Comparison of ENCODE assay signal across 8 mouse cellular contexts in the genomic region with DNA sequence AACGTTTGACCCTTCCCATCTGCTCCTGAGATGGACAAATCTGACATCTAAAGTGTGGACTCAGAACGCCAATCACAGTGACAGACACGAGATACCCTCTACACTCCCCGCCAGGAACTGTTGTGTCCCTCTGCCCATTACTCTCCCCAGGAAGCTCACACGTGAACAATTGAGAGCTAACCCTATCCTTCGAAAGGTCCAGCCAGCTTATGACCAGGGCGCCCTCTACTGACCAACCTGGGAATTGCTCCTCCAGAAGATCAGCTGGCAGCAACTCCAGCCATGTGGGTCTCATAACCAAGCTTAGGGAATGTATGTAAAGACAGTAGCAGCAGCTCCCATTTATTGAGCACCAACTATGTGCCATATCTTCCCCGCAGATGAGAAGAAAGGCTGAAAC.
DNase-seq lines count a peak whose midpoint lies in the region; ATAC-seq and TF ChIP-seq lines count a peak whose summit lies in the region.

No protein-coding gene starts in this region.

- DNase-seq in midbrain, embryonic 11.5 days (ENCODE audit: low spot score, missing footprints) = peak; percentile 98
- peak; percentile 48 for DNase-seq in c-Kit-positive CD71-positive TER-119-negative erythroid progenitor cells, embryonic 14.5 days (ENCODE audit: low read depth)
- DNase-seq in frontal cortex, adult 2 months (ENCODE audit: extremely low spot score in 1 of 2, low spot score in 1 of 2) = peak; percentile 60 to 94
- DNase-seq in limb, embryonic 14.5 days (ENCODE audit: low spot score) = peak; percentile 77
- peak; percentile 36 for DNase-seq in ovary, adult 18-20 months (ENCODE audit: low spot score)
- DNase-seq in thymus, postnatal 36 days = peak; percentile 49 to 63

- ATAC-seq in midbrain, embryonic 11.5 days (ENCODE audit: low FRiP score) = no peak
- ATAC-seq in midbrain, embryonic 15.5 days (replicated peaks) = no peak
- ATAC-seq in intestine, embryonic 16.5 days = no peak
- ATAC-seq in limb, embryonic 14.5 days (ENCODE audit: low FRiP score, low read depth) = no peak; the same call in 1 of the 2 replicates

- 5% methylated on average over 8 of the region's 8 CpGs for WGBS in midbrain, embryonic 11.5 days
- 6% methylated on average over 8 of the region's 8 CpGs for WGBS in midbrain, embryonic 15.5 days
- 7% methylated on average over 8 of the region's 8 CpGs for WGBS in intestine, embryonic 16.5 days
- 4% methylated on average over 8 of the region's 8 CpGs for WGBS in limb, embryonic 14.5 days

- no peaks in the 10 kb centered on the region for H3K27me3 ChIP-seq in midbrain, embryonic 11.5 days (ENCODE audit: control insufficient read depth, insufficient read depth, low read length)
- no peaks in the 10 kb centered on the region for H3K27me3 ChIP-seq in midbrain, embryonic 15.5 days (replicated peaks)
- H3K27me3 ChIP-seq in intestine, embryonic 16.5 days (replicated peaks; ENCODE audit: control insufficient read depth, insufficient read depth, low read length) = no peaks in the 10 kb centered on the region
- H3K27me3 ChIP-seq in limb, embryonic 14.5 days (ENCODE audit: control insufficient read depth, insufficient read depth, low read length) = no peaks in the 10 kb centered on the region

- no peak overlapping the region for H3K9ac ChIP-seq in midbrain, embryonic 11.5 days (ENCODE audit: low read length)
- H3K9ac ChIP-seq in midbrain, embryonic 15.5 days = no peak overlapping the region
- H3K9ac ChIP-seq in intestine, embryonic 16.5 days (ENCODE audit: low read depth, low read length) = 0 out of 2 replicates have a peak overlapping the region, but pooled peaks have one; percentile 7
- H3K9ac ChIP-seq in limb, embryonic 14.5 days (ENCODE audit: low read depth, low read length, severe bottlenecking) = no peak overlapping the region

- TF ChIP-seq POLR2A in limb, embryonic 14.5 days (IDR thresholded peaks at IDR 0.05; ENCODE audit: borderline replicate concordance, extremely low read depth, insufficient read depth, insufficient read length) = no peak

- no peak overlapping the region for H3K4me3 ChIP-seq in midbrain, embryonic 11.5 days (ENCODE audit: low read depth, low read length)
- no peak overlapping the region for H3K4me3 ChIP-seq in midbrain, embryonic 15.5 days
- no peak overlapping the region for H3K4me3 ChIP-seq in intestine, embryonic 16.5 days (ENCODE audit: low read length)
- no peak overlapping the region for H3K4me3 ChIP-seq in limb, embryonic 14.5 days (replicated peaks; ENCODE audit: low read length)

- H3K27ac ChIP-seq in midbrain, embryonic 11.5 days (ENCODE audit: low read depth, low read length) = no peak overlapping the region
- H3K27ac ChIP-seq in midbrain, embryonic 15.5 days = no peak overlapping the region
- H3K27ac ChIP-seq in intestine, embryonic 16.5 days (ENCODE audit: low read length) = no peak overlapping the region
- H3K27ac ChIP-seq in limb, embryonic 14.5 days (replicated peaks; ENCODE audit: low read depth, low read length) = no peak overlapping the region

- H3K9me3 ChIP-seq in midbrain, embryonic 11.5 days (ENCODE audit: control insufficient read depth, low read length) = no peaks in the 10 kb centered on the region
- H3K9me3 ChIP-seq in midbrain, embryonic 15.5 days = no peaks in the 10 kb centered on the region
- H3K9me3 ChIP-seq in intestine, embryonic 16.5 days (ENCODE audit: control insufficient read depth, low read length) = no peaks in the 10 kb centered on the region
- H3K9me3 ChIP-seq in limb, embryonic 14.5 days (ENCODE audit: control insufficient read depth, low read length) = no peaks in the 10 kb centered on the region

- no peak overlapping the region for H3K4me2 ChIP-seq in midbrain, embryonic 11.5 days
- no peak overlapping the region for H3K4me2 ChIP-seq in midbrain, embryonic 15.5 days
- H3K4me2 ChIP-seq in intestine, embryonic 16.5 days (ENCODE audit: low read depth, low read length) = no peak overlapping the region
- H3K4me2 ChIP-seq in limb, embryonic 14.5 days (replicated peaks; ENCODE audit: low read depth, low read length, severe bottlenecking) = no peak overlapping the region

- H3K36me3 ChIP-seq in midbrain, embryonic 11.5 days (ENCODE audit: control insufficient read depth, insufficient read depth, low read length) = no peaks in the 10 kb centered on the region
- H3K36me3 ChIP-seq in midbrain, embryonic 15.5 days (replicated peaks) = no peaks in the 10 kb centered on the region
- H3K36me3 ChIP-seq in intestine, embryonic 16.5 days (ENCODE audit: control insufficient read depth, insufficient read depth, low read length) = no peaks in the 10 kb centered on the region
- H3K36me3 ChIP-seq in limb, embryonic 14.5 days (ENCODE audit: control insufficient read depth, insufficient read depth, low read length) = no peaks in the 10 kb centered on the region

- H3K4me1 ChIP-seq in midbrain, embryonic 11.5 days (ENCODE audit: control insufficient read depth, insufficient read depth, low read length) = peaks cover 9% of the 10 kb centered on the region; the same call in 1 of the 2 replicates
- peaks cover 19% of the 10 kb centered on the region for H3K4me1 ChIP-seq in midbrain, embryonic 15.5 days
- peaks cover 61% of the 10 kb centered on the region for H3K4me1 ChIP-seq in intestine, embryonic 16.5 days (ENCODE audit: control insufficient read depth, insufficient read depth, low read length)
- H3K4me1 ChIP-seq in limb, embryonic 14.5 days (ENCODE audit: control insufficient read depth, insufficient read depth, low read length) = peaks cover 23% of the 10 kb centered on the region

Comparison
In these comparisons a context has a peak if more than half of its experiments do, and no peak if none do; other contexts are left out.
1. DNase-seq: peak in every context shown above with its lines; median percentile 98 in midbrain, embryonic 11.5 days; 77 in frontal cortex, adult 2 months; 77 in limb, embryonic 14.5 days; 56 in thymus, postnatal 36 days; 48 in c-Kit-positive CD71-positive TER-119-negative erythroid progenitor cells, embryonic 14.5 days; 36 in ovary, adult 18-20 months.